Mouse (Mus musculus) heart, adult 2 months (tissue): ENCODE measurements around the gene Hic1. TPM values are rescaled to one million over a fixed set of nuclear protein-coding genes. Genes with fewer than 3 reads are reported as not detected.

Experiments
- DNase-seq, 2 experiments: peaks; one replicate each; pipeline ENCODE4 v3.0.0; 2021
- H3K27ac ChIP-seq: fragments of 200-600 bp; 2 replicates; pipeline ENCODE4 v1.8.1; 2022
- H3K27me3 ChIP-seq: fragments of 200-500 bp; 2 replicates; pipeline ENCODE4 v1.6.1; 2012; ENCODE audit warnings: mild to moderate bottlenecking, low read length, inconsistent platforms, mixed read lengths; ENCODE audit not compliant: control insufficient read depth, insufficient read depth
- H3K36me3 ChIP-seq: fragments of 200-500 bp; 2 replicates; pipeline ENCODE4 v1.6.1; 2012; ENCODE audit warnings: low read length, inconsistent platforms; ENCODE audit not compliant: control insufficient read depth, insufficient read depth
- H3K4me1 ChIP-seq: fragments of 200-500 bp; 2 replicates; pipeline ENCODE4 v1.6.1; 2011; ENCODE audit warnings: low read length; ENCODE audit not compliant: control insufficient read depth, insufficient read depth
- H3K4me3 ChIP-seq: fragments of 200-600 bp; 2 replicates; pipeline ENCODE4 v1.8.1; 2022
- H3K79me2 ChIP-seq: fragments of 200-500 bp; replicated peaks from 2 replicates; pipeline ENCODE4 v1.6.1; 2012; ENCODE audit warnings: mild to moderate bottlenecking, inconsistent platforms, low read length, moderate library complexity, mixed read lengths; ENCODE audit not compliant: control insufficient read depth, insufficient read depth
- H3K9ac ChIP-seq: fragments of 200-500 bp; 2 replicates; pipeline ENCODE4 v1.6.1; 2012; ENCODE audit warnings: low read depth, mild to moderate bottlenecking, control low read depth, inconsistent platforms, low read length, mixed read lengths
- CTCF ChIP-seq: fragments of 200-600 bp; IDR thresholded peaks from 2 replicates; pipeline ENCODE4 v1.8.1; 2022; ENCODE audit warnings: antibody characterized with exemption, mild to moderate bottlenecking, moderate library complexity
- EP300 ChIP-seq: fragments of 200-500 bp; IDR thresholded peaks from 2 replicates; pipeline ENCODE4 v1.6.1; 2011; ENCODE audit warnings: low read depth, low read length, control low read depth; ENCODE audit not compliant: insufficient read depth
- POLR2A ChIP-seq: fragments of 200-500 bp; IDR thresholded peaks from 2 replicates; pipeline ENCODE4 v1.6.1; 2011; ENCODE audit warnings: mild to moderate bottlenecking, low read depth, low read length, control low read depth; ENCODE audit not compliant: insufficient read depth
- WGBS: fragments of 180-500 bp; shearing (Covaris S2); methylation state at CpG from one replicate; pipeline ENCODE4 v1.1.7; 2018; 5-methylcytosine and 5-hydroxymethylcytosine counted together
- intact Hi-C: fragments of 180-260 bp; cut with DNase I; formaldehyde crosslinking; loops from one replicate; pipeline ENCODE4 v1.15.1; 2025
- polyA plus RNA-seq: library from polyadenylated mRNA; depleted of rRNA; stranded (reverse); fragments of >200 nt; gene quantifications from 2 replicates; pipeline ENCODE4 v1.2.3, GENCODE M21; 2012
- total RNA-seq, 2 experiments: library from RNA; stranded (reverse); gene quantifications; 2 replicates each; pipeline ENCODE4 v1.2.3; 2021

The Hic1 gene
- total and polyA plus RNA-seq, 3 experiments, result 12.6 to 15.5 (median 13.6) TPM

- DNase-seq, result peak; percentile 28 to 47
These were observed 10.9 kb downstream of the Hic1 start for GRCm38 (mm10) chr11:75158432-75158831.

DNA sequence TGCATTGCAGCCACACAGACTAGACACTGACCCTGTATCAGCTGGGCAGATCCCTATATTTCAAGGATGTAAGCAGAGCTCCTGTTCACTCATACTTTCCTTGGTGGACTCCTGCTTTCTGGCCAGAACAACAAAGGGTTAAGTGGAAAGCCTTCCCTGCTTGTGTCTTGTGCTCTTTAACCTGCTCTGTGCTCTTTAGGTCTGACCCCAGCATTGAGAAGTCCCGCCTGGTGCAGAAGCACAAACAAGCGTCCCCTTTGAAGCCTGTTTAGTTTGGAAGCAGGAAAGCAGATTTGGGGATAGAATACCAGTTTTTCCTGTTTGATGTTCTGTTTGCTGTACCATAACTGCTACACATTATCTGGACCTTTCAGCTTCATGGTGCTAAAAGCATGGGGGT lies 11.4 kb downstream of the Hic1 start:
- Histone ChIP-seq H3K9ac (no peak overlapping the region), H3K4me3 (no peak overlapping the region), H3K4me1 (peaks cover 37% of the 10 kb centered on the region), H3K36me3 (peaks cover 2% of the 10 kb centered on the region), H3K27ac (peak overlapping the region; percentile 76), H3K27me3 (no peaks in the 10 kb centered on the region), H3K79me2 (no peaks in the 10 kb centered on the region)
- intact Hi-C loops, result loop anchor here (2.0 kb wide), 1 partner anchor 21 kb away; no protein-coding TSS in a partner anchor
- WGBS, result 38% methylated on average over 2 of the region's 2 CpGs
- no peak for DNase-seq
- no peak for TF ChIP-seq CTCF
- no peak for TF ChIP-seq POLR2A
- no peak for TF ChIP-seq EP300

More at GRCm38 (mm10) chr11:75158432-75158831, 10.9 kb downstream of the Hic1 start:
- Histone ChIP-seq H3K9ac (no peak overlapping the region), H3K4me1 (peaks cover 38% of the 10 kb centered on the region), H3K4me3 (no peak overlapping the region), H3K27ac (peak overlapping the region; percentile 34; the same call in 1 of the 2 replicates), H3K27me3 (no peaks in the 10 kb centered on the region), H3K79me2 (no peaks in the 10 kb centered on the region), H3K36me3 (peaks cover 2% of the 10 kb centered on the region)
- 0 out of 2 replicates have a peak, but pooled peaks have one; percentile 29 for TF ChIP-seq EP300
- TF ChIP-seq POLR2A, result 0 out of 2 replicates have a peak, but pooled peaks have one; percentile 18
- no peak for TF ChIP-seq CTCF
- WGBS, result 76% methylated on average over 14 of the region's 14 CpGs
- intact Hi-C loops, result no loop called here

GRCm38 (mm10) chr11:75157037-75157436 lies 12.3 kb downstream of the Hic1 start:
- intact Hi-C loops, result loop anchor here (2.0 kb wide), 1 partner anchor 20 kb away; no protein-coding TSS in a partner anchor
- Histone ChIP-seq H3K4me1 (peaks cover 40% of the 10 kb centered on the region), H3K27me3 (no peaks in the 10 kb centered on the region), H3K79me2 (no peaks in the 10 kb centered on the region), H3K36me3 (peaks cover 2% of the 10 kb centered on the region), H3K4me3 (no peak overlapping the region), H3K9ac (no peak overlapping the region), H3K27ac (peak overlapping the region; percentile 76)
- DNase-seq, result peak in 1 of 2 experiments; percentile 64
- TF ChIP-seq CTCF (no peak), POLR2A (0 out of 2 replicates have a peak, but pooled peaks have one; percentile 15), EP300 (peak; percentile 80; the same call in 1 of the 2 replicates)
- WGBS, result 34% methylated on average over 4 of the region's 4 CpGs

- no peak overlapping the region for H3K4me3 ChIP-seq
- WGBS, result 46% methylated on average over 5 of the region's 5 CpGs
- H3K36me3 ChIP-seq, result peaks cover 2% of the 10 kb centered on the region
- H3K79me2 ChIP-seq, result no peaks in the 10 kb centered on the region
- no peak overlapping the region for H3K9ac ChIP-seq
- H3K27ac ChIP-seq, result peak overlapping the region; percentile 76
- intact Hi-C loops, result loop anchor here (2.0 kb wide), 1 partner anchor 20 kb away; no protein-coding TSS in a partner anchor
- H3K4me1 ChIP-seq, result peaks cover 40% of the 10 kb centered on the region
- TF ChIP-seq CTCF, result no peak
- TF ChIP-seq EP300, result no peak
- TF ChIP-seq POLR2A, result no peak
- H3K27me3 ChIP-seq, result no peaks in the 10 kb centered on the region
- no peak for DNase-seq
These were observed 12.9 kb downstream of the Hic1 start for GRCm38 (mm10) chr11:75156416-75156815.

GRCm38 (mm10) chr11:75155985-75156384 lies 13.3 kb downstream of the Hic1 start:
- DNase-seq, result no peak
- Histone ChIP-seq H3K27me3 (no peaks in the 10 kb centered on the region), H3K79me2 (no peaks in the 10 kb centered on the region), H3K4me3 (no peak overlapping the region), H3K9ac (no peak overlapping the region), H3K4me1 (peaks cover 40% of the 10 kb centered on the region), H3K36me3 (peaks cover 2% of the 10 kb centered on the region), H3K27ac (peak overlapping the region; percentile 76)
- TF ChIP-seq EP300 (no peak), POLR2A (no peak), CTCF (no peak)
- intact Hi-C loops, result loop anchor here (2.0 kb wide), 1 partner anchor 19 kb away; no protein-coding TSS in a partner anchor
- 44% methylated on average over 6 of the region's 6 CpGs for WGBS

- Histone ChIP-seq H3K27ac (peak overlapping the region; percentile 78), H3K4me3 (no peak overlapping the region), H3K4me1 (peaks cover 37% of the 10 kb centered on the region), H3K27me3 (no peaks in the 10 kb centered on the region), H3K79me2 (no peaks in the 10 kb centered on the region), H3K9ac (no peak overlapping the region), H3K36me3 (peaks cover 2% of the 10 kb centered on the region)
- intact Hi-C loops, result no loop called here
- peak in 1 of 2 experiments; percentile 20 for DNase-seq
- TF ChIP-seq POLR2A (no peak), CTCF (peak; percentile 47)
- 54% methylated on average over 6 of the region's 6 CpGs for WGBS
These were observed 15.2 kb downstream of the Hic1 start for GRCm38 (mm10) chr11:75154053-75154585.
